Mouse (Mus musculus) urinary bladder, postnatal 10 days (tissue): Measurements from ENCODE around the gene Snx14.

Experiments used
- DNase-seq: peaks from one replicate; pipeline ENCODE4 v3.0.0; 2022; ENCODE audit warnings: low spot score

The Snx14 gene

GRCm38 (mm10) chr9:88344424-88344823 lies 94.3 kb downstream of the Snx14 start:
- no peak for DNase-seq

- DNase-seq: no peak
Measured at GRCm38 (mm10) chr9:88342701-88343100, 96.1 kb downstream of the Snx14 start.

GRCm38 (mm10) chr9:88342241-88342640 lies 96.5 kb downstream of the Snx14 start:
- no peak for DNase-seq

GRCm38 (mm10) chr9:88340819-88341218 lies 97.9 kb downstream of the Snx14 start:
- no peak for DNase-seq

GRCm38 (mm10) chr9:88335839-88336238 lies 102.9 kb downstream of the Snx14 start:
- DNase-seq: no peak

GRCm38 (mm10) chr9:88332447-88332846 lies 106.3 kb downstream of the Snx14 start:
- DNase-seq: no peak

GRCm38 (mm10) chr9:88330316-88330715 lies 108.4 kb downstream of the Snx14 start:
- DNase-seq: no peak

GRCm38 (mm10) chr9:88329166-88329748 lies 109.5 kb downstream of the Snx14 start:
- no peak for DNase-seq

- no peak for DNase-seq
Measured at GRCm38 (mm10) chr9:88328666-88329065, 110.1 kb downstream of the Snx14 start.

- DNase-seq: peak; percentile 46
Measured at GRCm38 (mm10) chr9:88326930-88327901, 111.5 kb downstream of the Snx14 start, which contains the start of gene Nt5e. TSS of gene Nt5e (plus strand) at chr9:88327197.
